Mouse (Mus musculus) left cerebral cortex, adult 8-10 months (tissue): ENCODE data around the gene Frs3. TPM values are rescaled to one million over a fixed set of nuclear protein-coding genes. Genes with fewer than 3 reads are reported as not detected.
"Not testable (repeated sequence)": the region's sequence is repeated elsewhere in the genome, so short reads cannot be mapped to it uniquely, and the experiment has no call there.

Experiments
- DNase-seq, 2 experiments: peaks; one replicate each; pipeline ENCODE4 v3.0.0; 2022; ENCODE audit warnings: low spot score in 2 of 2
- total RNA-seq, 4 experiments: library from RNA; stranded (reverse); gene quantifications; 2 replicates each; pipeline ENCODE4 v1.2.4; 2022

Frs3 gene
- total RNA-seq, result 10 to 100 TPM; 27.3 to 37.3 (median 33.4) TPM

DNA sequence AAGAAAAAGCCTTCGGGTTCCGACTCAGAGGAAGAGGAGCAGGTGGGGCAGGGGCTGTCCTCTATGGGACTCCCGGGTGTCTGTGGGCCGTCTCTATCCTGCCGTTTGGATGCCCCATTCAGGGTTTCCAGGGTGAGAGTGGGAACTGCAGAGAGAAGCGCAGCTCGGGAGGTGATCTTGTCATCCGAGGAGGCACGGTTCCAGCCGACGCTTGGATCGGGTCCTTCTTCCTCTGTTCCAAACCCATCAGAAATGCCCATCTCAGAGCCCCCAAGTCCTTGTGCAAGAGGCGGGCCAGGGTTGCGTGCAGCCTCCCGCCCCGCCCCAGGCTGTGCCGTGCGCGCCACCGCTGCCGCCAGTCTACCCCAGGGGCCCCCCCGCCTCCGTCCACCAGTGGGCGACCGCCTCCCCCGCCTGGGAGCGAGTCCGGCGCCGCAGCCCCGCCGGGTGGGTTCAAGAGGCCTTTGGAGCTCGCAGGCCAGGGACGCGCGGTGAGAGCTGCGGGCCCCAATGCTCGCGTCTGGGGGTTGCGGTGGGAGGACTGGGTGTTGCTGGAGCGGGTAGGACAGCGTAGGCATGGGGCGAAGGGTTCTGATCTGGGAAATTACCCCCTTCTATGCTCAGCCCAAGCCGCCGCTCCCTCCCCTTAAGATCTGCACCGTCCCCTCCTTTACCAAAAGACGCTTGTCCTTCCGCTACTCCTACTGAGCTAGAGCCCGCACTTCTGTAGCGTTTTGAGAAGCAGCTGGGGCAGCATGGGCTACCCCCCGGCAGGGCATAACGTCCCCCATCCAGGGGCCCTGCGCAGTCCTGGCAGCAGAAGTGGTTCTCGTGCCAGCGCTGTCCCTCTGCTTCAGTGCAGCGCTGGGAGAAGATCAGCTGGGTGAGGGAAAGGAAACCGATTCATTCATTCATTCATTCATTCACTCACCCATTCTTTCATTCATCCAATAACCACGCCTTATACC, at the start of gene Frs3:
Frs3 (plus strand) TSS at position 423 of the 968 bp plus-strand sequence.
- peak; percentile 63 to 77 for DNase-seq

DNA sequence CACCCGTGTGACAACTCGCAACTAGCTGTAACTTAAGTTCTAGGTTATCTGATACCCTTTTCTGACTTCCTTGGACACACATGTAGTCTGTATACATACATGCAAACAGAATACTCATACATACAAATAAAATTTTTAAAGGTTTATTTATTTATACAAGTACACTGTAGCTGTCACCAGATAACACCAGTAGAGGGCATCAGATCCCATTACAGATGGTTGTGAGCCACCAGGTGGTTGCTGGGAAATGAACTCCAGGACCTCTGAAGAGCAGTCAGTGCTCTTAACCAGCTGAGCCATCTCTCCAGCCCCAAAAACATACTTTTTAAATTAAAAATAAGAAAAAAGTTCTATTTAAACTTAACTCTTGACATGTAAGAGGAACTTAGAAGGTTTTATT, 45.8 kb upstream of the Frs3 start:
- no peak for DNase-seq

GRCm38 (mm10) chr17:47646683-47647082, 42.1 kb upstream of the Frs3 start:
- DNase-seq, result no peak

GRCm38 (mm10) chr17:47648966-47649365, 39.9 kb upstream of the Frs3 start:
- no peak for DNase-seq

- no peak for DNase-seq
Measured at GRCm38 (mm10) chr17:47651953-47652352, 36.9 kb upstream of the Frs3 start.

GRCm38 (mm10) chr17:47654346-47654745, 34.5 kb upstream of the Frs3 start:
- not testable (repeated sequence) for DNase-seq

GRCm38 (mm10) chr17:47655697-47656096, 33.1 kb upstream of the Frs3 start:
- DNase-seq, result no peak

DNA sequence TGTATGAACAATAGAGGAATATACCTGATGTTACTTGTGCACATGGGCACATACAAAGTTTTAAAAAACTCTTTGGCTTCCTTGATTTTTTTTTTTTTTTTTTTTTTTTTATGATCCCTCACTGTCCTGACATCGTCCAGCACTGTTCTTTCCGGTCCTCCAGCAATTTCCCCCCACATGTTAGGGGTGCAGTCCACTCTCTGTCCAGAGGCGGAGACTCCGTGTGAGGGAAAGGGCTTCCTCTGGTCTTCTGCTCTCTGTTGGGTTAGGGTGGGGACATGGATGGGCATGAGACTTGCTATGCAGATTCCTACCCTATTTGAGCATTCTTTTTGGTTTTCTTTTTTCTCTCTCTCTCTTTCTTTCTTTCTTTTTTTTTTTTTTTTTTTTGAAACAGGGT, 30.9 kb upstream of the Frs3 start:
- DNase-seq, result no peak

DNA sequence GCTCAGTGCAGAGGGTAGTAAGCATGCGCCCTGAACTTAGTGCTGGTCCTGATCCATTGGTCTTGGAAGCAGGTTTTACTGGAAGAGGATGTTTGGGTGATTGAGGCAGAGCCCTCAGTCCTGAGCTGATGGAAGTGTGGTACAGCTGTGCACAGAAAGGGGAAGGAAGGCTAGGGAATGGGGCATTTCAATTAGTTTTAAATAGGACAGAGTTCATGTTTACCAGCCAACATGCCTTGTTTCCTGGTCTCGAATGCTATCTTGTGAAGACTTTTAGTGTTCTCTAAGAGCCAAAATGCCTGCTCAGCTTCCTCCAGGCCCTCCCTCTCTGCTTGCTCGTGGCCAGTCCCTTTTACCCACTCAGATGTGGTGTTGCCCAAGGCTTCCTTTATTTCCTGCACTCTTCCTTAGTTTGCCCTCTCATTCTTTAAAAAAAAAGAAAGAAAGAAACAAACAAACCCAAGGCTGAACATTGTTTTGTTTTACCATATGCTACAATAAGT, 30.0 kb upstream of the Frs3 start:
- DNase-seq, result no peak

GRCm38 (mm10) chr17:47663009-47663713, 25.7 kb upstream of the Frs3 start:
- DNase-seq, result no peak

DNA sequence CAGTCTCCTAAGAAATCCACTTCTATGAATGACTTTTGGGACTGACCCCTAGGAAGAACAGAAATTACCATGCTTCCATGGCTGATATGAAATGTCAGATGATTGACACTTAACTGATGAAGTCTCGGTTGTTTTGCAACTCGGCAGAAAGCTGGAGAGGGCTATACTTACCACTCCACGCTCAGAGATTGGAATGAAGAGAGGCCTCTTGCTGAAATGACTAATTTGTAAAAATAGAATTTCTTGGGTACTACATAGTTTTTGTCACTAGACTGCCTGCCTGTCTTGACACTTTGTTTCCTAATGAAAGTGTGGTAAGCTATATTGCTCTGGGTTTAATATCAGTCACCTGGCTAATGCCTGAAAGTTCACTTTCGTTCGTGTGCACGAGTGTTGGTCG, 24.4 kb upstream of the Frs3 start:
- no peak for DNase-seq

- DNase-seq, result no peak
Measured at GRCm38 (mm10) chr17:47669166-47669565, 19.7 kb upstream of the Frs3 start.

DNA sequence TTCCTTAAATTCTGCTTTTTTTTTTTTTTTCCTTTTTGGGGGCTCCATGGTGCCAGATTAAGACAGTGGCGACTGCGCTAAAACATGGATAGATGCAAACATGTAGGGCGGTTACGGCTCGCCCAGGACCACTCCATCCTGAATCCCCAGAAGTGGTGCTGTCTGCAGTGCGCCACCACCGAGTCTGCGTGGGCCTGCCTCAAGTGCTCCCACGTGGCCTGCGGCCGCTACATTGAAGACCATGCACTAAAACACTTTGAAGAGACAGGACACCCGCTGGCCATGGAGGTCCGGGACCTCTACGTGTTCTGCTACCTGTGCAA, 16.9 kb upstream of the Frs3 start:
- DNase-seq, result no peak

DNA sequence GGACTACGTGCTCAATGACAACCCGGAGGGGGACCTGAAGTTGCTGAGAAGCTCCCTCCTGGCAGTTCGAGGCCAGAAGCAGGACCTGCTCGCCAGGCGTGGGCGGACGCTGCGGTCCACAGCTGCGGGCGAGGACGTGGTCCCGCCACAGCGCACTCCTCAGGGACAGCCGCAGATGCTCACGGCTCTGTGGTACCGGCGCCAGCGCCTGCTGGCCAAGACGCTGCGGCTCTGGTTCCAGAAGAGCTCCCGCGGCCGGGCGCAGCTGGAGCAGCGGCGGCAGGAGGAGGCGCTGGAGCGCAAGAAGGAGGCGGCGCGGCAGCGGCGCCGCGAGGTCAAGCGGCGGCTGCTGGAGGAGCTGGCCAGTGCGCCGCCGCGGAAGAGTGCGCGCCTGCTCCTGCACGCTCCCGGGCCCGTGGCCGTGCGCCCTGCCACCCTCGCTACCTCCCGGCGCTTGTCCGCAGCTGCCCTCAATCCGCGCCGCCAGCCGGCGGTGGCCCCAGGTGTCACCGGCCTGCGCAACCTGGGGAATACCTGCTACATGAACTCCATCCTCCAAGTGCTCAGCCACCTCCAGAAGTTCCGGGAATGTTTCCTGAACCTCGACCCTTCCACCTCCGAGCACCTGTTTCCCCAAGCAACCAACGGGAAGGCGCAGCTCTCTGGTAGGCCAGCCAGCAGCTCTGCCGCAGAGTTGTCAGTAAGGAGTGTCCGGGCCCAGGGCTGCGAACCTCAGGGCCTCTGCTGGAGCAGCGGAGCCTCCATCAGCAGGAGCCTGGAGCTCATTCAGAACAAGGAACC, 16.3 kb upstream of the Frs3 start:
- DNase-seq, result peak in 1 of 2 experiments; percentile 49

DNA sequence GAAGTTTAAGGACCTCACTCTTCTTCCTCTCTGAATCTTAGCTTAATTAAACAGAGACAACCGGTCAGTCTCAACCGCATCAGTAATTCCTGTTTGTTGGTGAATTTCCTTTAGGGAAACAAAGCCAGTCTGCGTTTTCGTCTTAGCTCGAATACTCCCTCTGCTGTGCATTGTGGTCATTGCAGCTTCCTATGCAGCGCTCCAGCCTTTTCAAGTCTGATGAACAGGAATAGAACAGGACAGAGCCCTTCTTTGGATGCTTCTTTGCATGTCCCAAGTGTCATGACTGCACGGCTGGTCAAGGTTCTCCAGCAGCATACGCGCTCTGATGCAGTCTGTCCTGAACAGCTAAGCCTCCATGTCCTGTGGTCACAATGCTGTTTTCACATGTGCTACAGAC, 12.2 kb upstream of the Frs3 start:
- DNase-seq, result peak in 1 of 2 experiments; percentile 64

DNA sequence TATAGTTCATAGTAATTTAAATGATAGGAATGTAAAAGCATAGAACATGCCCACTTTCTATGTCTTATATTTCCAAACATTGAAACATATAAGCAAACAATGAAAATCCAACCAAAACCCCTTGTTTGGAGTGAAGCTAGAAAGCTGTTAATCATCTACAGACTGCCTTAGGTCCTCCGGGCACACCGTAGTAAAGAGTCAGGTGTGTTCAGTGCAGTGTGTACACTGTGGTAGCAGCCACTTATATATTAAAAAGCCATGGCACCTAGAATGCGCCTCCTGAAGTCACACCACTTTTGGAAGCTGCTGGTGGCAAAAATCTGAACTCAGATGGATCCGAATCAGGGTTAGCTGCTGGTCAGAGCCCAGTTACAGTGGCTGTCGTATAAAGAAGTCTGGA, 10.6 kb upstream of the Frs3 start:
- DNase-seq, result no peak

GRCm38 (mm10) chr17:47678702-47679101, 10.1 kb upstream of the Frs3 start:
- DNase-seq, result no peak

DNA sequence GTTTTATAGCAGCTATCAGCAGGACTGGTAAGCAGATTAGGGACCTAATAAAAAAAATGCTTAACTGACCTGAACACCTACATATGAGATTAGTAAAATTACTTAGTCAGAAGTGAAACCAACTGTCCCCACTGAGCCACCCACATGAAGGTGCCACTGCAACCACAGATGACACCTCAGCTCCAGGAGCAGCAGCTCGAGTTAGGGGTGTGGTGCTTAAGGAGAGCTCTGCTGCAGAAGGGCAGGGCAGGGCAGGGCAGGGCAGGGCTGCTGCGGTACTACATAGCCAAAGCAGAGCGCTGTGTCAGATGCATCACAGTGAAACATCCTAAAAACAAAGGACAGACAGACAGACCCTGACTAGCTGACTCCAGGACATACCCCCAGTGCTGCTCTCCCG, 6.0 kb upstream of the Frs3 start:
- DNase-seq, result no peak

DNA sequence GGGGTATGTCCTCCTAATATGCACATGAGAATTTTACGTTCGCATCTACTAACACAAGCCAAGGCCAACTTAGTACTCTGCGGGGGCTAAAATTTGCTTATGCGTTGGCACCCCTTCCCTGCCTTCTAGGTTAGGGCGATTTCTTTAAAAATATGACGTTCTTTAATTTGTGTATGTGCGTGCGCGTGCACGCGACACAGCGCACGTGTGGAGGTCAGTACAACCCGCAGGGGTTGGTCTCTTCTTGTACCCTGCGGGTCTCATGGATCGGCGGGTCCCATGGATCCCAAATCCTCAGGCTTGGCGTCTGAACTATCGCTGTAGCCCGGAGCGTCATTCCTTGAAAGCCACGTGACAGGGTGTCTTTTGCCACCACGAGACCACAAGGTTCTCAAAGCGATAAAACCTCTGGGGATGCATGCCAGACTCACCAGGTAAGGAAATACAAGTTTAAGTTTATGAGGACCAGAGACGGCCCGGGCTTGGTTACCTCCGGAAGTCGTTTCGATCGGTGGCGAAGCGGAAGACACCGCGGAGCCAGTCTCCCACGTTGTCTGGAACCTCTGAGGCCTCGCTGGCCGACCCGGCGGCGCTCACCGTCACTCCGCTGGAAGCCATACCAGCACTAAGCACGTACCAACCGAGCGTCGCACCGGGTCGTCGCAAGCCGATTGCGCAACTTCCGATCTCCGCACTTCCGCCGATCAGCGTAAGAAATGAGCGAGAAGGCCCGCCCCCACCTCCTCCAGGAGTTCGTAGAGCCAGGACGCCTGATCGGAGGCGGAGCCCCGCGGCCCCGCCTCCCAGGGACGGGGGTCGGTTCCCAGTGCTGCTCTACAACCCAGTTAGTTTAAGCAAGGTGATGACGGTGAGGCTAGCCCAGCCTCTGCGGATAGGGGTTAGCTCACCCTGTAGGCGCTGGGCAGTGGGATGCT, 1.2 kb upstream of the Frs3 start:
- peak; percentile 85 to 97 for DNase-seq

- no peak for DNase-seq
Measured at GRCm38 (mm10) chr17:47688344-47688607, 554 bp upstream of the Frs3 start, which contains the start of gene Tomm6. TSS of gene Tomm6 (minus strand) at chr17:47688386.

GRCm38 (mm10) chr17:47689894-47690293, 1.1 kb downstream of the Frs3 start:
- DNase-seq, result no peak
